Mouse (Mus musculus): ENCODE measurements around the gene Smyd3. TPM values are rescaled to one million over a fixed set of nuclear protein-coding genes. Genes with fewer than 3 reads are reported as not detected.

Gene Smyd3
- polyA plus RNA-seq, 1 experiment from 2014 or later, result 26.3 TPM

DNA sequence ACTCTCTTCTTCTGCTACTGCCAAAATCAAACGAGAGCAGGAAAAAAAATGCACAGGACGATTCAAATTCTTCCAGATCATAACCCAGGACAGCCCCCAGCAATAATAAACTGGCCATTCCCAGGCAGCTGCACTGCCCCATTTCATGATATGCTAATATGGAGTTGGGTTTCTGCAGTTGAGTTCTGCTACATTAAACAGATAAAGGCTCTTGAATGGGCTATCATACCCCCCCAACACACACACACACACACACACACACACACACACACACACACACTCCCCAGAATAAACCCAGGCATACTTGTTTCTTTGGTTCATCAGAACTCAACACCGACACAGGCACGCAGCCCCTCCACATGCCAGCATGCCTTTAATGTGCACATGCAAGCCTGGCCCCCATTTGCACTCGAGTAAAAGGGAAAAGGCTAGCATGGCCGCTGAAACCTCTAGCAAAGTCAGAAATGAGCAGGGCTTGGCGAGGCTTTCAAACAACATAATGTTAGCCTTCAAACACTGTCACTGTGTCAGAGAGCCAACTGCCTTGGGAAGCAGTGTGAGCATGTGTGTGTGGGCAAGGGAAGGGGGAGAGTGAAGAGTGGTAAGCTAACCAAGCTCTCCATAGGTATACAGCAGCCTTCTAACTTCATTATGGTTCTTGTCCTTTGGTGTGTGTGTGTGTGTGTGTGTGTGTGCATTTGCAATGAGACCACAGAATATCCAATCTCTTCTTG is 513.5 kb downstream of the Smyd3 start:
- no peak overlapping the region for H3K4me2 ChIP-seq (ENCODE audit: low read depth, low read length)
- 77% methylated on average over 7 of the region's 7 CpGs for WGBS
- ATAC-seq (replicated peaks; ENCODE audit: insufficient number of reproducible peaks, low FRiP score, low TSS enrichment, low read depth), result no peak
- H3K4me3 ChIP-seq (ENCODE audit: low read depth, low read length), result no peak overlapping the region
- H3K36me3 ChIP-seq (replicated peaks; ENCODE audit: control insufficient read depth, insufficient read depth, low read depth, low read length), result no peaks in the 10 kb centered on the region
- no peaks in the 10 kb centered on the region for H3K27me3 ChIP-seq (ENCODE audit: control insufficient read depth, insufficient read depth, low read length)
- H3K9me3 ChIP-seq (replicated peaks; ENCODE audit: control insufficient read depth, low read length), result no peaks in the 10 kb centered on the region
- no peak overlapping the region for H3K9ac ChIP-seq (replicated peaks; ENCODE audit: low read length)
- DNase-seq (ENCODE audit: low spot score), result no peak
- H3K4me1 ChIP-seq (ENCODE audit: control insufficient read depth, insufficient read depth, low read length), result no peaks in the 10 kb centered on the region
- no peak overlapping the region for H3K27ac ChIP-seq (replicated peaks; ENCODE audit: low read depth, low read length)

- Histone ChIP-seq H3K27ac (replicated peaks; ENCODE audit: low read depth, low read length) (no peak overlapping the region), H3K4me3 (ENCODE audit: low read depth, low read length) (no peak overlapping the region), H3K27me3 (ENCODE audit: control insufficient read depth, insufficient read depth, low read length) (no peaks in the 10 kb centered on the region), H3K9ac (replicated peaks; ENCODE audit: low read length) (no peak overlapping the region), H3K4me2 (ENCODE audit: low read depth, low read length) (no peak overlapping the region), H3K4me1 (ENCODE audit: control insufficient read depth, insufficient read depth, low read length) (no peaks in the 10 kb centered on the region), H3K9me3 (replicated peaks; ENCODE audit: control insufficient read depth, low read length) (no peaks in the 10 kb centered on the region), H3K36me3 (replicated peaks; ENCODE audit: control insufficient read depth, insufficient read depth, low read depth, low read length) (no peaks in the 10 kb centered on the region)
- WGBS, result 90% methylated on average over 5 of the region's 5 CpGs
- ATAC-seq (replicated peaks; ENCODE audit: insufficient number of reproducible peaks, low FRiP score, low TSS enrichment, low read depth) (no peak), DNase-seq (ENCODE audit: low spot score) (no peak)
Measured at GRCm38 (mm10) chr1:179003406-179004132, 514.3 kb downstream of the Smyd3 start.

- H3K9ac ChIP-seq (replicated peaks; ENCODE audit: low read length), result no peak overlapping the region
- no peaks in the 10 kb centered on the region for H3K36me3 ChIP-seq (replicated peaks; ENCODE audit: control insufficient read depth, insufficient read depth, low read depth, low read length)
- no peak overlapping the region for H3K4me2 ChIP-seq (ENCODE audit: low read depth, low read length)
- 55% methylated on average over 9 of the region's 9 CpGs for WGBS
- ATAC-seq (replicated peaks; ENCODE audit: insufficient number of reproducible peaks, low FRiP score, low TSS enrichment, low read depth), result 0 out of 2 replicates have a peak, but pooled peaks have one; percentile 48
- H3K4me3 ChIP-seq (ENCODE audit: low read depth, low read length), result no peak overlapping the region
- H3K9me3 ChIP-seq (replicated peaks; ENCODE audit: control insufficient read depth, low read length), result no peaks in the 10 kb centered on the region
- DNase-seq (ENCODE audit: low spot score), result peak; percentile 19
- H3K27me3 ChIP-seq (ENCODE audit: control insufficient read depth, insufficient read depth, low read length), result no peaks in the 10 kb centered on the region
- H3K27ac ChIP-seq (replicated peaks; ENCODE audit: low read depth, low read length), result no peak overlapping the region
- no peaks in the 10 kb centered on the region for H3K4me1 ChIP-seq (ENCODE audit: control insufficient read depth, insufficient read depth, low read length)
Measured at GRCm38 (mm10) chr1:178999876-179000528, 517.8 kb downstream of the Smyd3 start.

DNA sequence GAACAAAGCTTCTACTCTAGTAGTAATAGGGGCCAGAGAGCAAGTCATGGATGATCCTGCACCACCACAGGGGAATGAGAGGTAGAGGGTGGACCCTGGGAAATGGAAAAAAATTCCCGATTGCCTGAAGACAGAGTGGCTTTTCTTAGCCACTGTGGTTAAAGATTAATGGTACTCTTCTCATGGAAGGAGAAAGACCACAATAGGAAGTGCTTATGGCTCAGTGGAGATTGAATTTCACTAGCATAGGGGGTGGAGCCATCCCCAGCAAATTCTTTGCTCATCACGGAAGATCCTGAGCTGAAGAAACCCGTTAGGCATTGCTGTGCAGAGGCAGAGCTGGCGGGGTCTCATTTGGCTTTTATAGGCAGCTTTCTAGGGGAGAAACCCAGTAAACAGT is 520.0 kb downstream of the Smyd3 start:
- Histone ChIP-seq H3K4me3 (ENCODE audit: low read depth, low read length) (no peak overlapping the region), H3K27ac (replicated peaks; ENCODE audit: low read depth, low read length) (no peak overlapping the region), H3K4me2 (ENCODE audit: low read depth, low read length) (no peak overlapping the region), H3K27me3 (ENCODE audit: control insufficient read depth, insufficient read depth, low read length) (no peaks in the 10 kb centered on the region), H3K36me3 (replicated peaks; ENCODE audit: control insufficient read depth, insufficient read depth, low read depth, low read length) (no peaks in the 10 kb centered on the region), H3K9me3 (replicated peaks; ENCODE audit: control insufficient read depth, low read length) (no peaks in the 10 kb centered on the region), H3K9ac (replicated peaks; ENCODE audit: low read length) (no peak overlapping the region), H3K4me1 (ENCODE audit: control insufficient read depth, insufficient read depth, low read length) (no peaks in the 10 kb centered on the region)
- WGBS, result 35% methylated on average over 4 of the region's 4 CpGs
- ATAC-seq (replicated peaks; ENCODE audit: insufficient number of reproducible peaks, low FRiP score, low TSS enrichment, low read depth) (no peak), DNase-seq (ENCODE audit: low spot score) (no peak)

GRCm38 (mm10) chr1:178994263-178994662 is 523.6 kb downstream of the Smyd3 start:
- no peak for DNase-seq (ENCODE audit: low spot score)
- H3K27ac ChIP-seq (replicated peaks; ENCODE audit: low read depth, low read length), result no peak overlapping the region
- WGBS, result 81% methylated on average over 7 of the region's 7 CpGs

DNA sequence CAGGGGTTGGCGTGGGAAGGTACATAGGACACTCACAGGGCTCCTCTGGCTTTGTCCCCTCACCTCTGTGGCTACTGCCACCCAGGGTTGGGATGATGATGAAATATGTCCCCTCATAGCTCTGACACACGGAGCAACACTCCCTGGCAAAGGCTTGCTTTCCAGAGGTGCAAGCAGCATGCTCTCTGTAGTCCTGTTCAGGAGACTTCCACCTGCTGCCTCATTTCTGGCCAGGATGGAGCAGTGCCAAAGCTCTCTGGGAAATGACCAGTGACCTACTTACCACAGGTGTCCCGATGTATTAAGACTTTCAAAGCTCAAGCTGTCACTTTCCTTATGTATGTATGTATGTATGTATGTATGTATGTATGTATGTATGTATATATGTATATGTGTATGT is 525.3 kb downstream of the Smyd3 start:
- Histone ChIP-seq H3K9ac (replicated peaks; ENCODE audit: low read length) (no peak overlapping the region), H3K36me3 (replicated peaks; ENCODE audit: control insufficient read depth, insufficient read depth, low read depth, low read length) (no peaks in the 10 kb centered on the region), H3K27me3 (ENCODE audit: control insufficient read depth, insufficient read depth, low read length) (no peaks in the 10 kb centered on the region), H3K9me3 (replicated peaks; ENCODE audit: control insufficient read depth, low read length) (no peaks in the 10 kb centered on the region), H3K4me1 (ENCODE audit: control insufficient read depth, insufficient read depth, low read length) (no peaks in the 10 kb centered on the region), H3K4me3 (ENCODE audit: low read depth, low read length) (no peak overlapping the region), H3K4me2 (ENCODE audit: low read depth, low read length) (no peak overlapping the region), H3K27ac (replicated peaks; ENCODE audit: low read depth, low read length) (no peak overlapping the region)
- WGBS, result 82% methylated on average over 3 of the region's 3 CpGs
- DNase-seq (ENCODE audit: low spot score) (no peak), ATAC-seq (replicated peaks; ENCODE audit: insufficient number of reproducible peaks, low FRiP score, low TSS enrichment, low read depth) (no peak)

More at GRCm38 (mm10) chr1:178994263-178994662, 523.6 kb downstream of the Smyd3 start:
- Histone ChIP-seq H3K4me3 (ENCODE audit: low read depth, low read length) (no peak overlapping the region), H3K36me3 (replicated peaks; ENCODE audit: control insufficient read depth, insufficient read depth, low read depth, low read length) (no peaks in the 10 kb centered on the region), H3K9me3 (replicated peaks; ENCODE audit: control insufficient read depth, low read length) (no peaks in the 10 kb centered on the region), H3K9ac (replicated peaks; ENCODE audit: low read length) (no peak overlapping the region), H3K4me1 (ENCODE audit: control insufficient read depth, insufficient read depth, low read length) (no peaks in the 10 kb centered on the region), H3K27me3 (ENCODE audit: control insufficient read depth, insufficient read depth, low read length) (no peaks in the 10 kb centered on the region), H3K4me2 (ENCODE audit: low read depth, low read length) (no peak overlapping the region)
- ATAC-seq (replicated peaks; ENCODE audit: insufficient number of reproducible peaks, low FRiP score, low TSS enrichment, low read depth), result no peak

- DNase-seq (ENCODE audit: low spot score) (no peak), ATAC-seq (replicated peaks; ENCODE audit: insufficient number of reproducible peaks, low FRiP score, low TSS enrichment, low read depth) (no peak)
- H3K9ac ChIP-seq (replicated peaks; ENCODE audit: low read length), result no peak overlapping the region
- no peak overlapping the region for H3K4me3 ChIP-seq (ENCODE audit: low read depth, low read length)
- no peak overlapping the region for H3K4me2 ChIP-seq (ENCODE audit: low read depth, low read length)
- no peak overlapping the region for H3K27ac ChIP-seq (replicated peaks; ENCODE audit: low read depth, low read length)
- no peaks in the 10 kb centered on the region for H3K36me3 ChIP-seq (replicated peaks; ENCODE audit: control insufficient read depth, insufficient read depth, low read depth, low read length)
- no peaks in the 10 kb centered on the region for H3K27me3 ChIP-seq (ENCODE audit: control insufficient read depth, insufficient read depth, low read length)
- H3K4me1 ChIP-seq (ENCODE audit: control insufficient read depth, insufficient read depth, low read length), result no peaks in the 10 kb centered on the region
- no peaks in the 10 kb centered on the region for H3K9me3 ChIP-seq (replicated peaks; ENCODE audit: control insufficient read depth, low read length)
- 55% methylated on average over 4 of the region's 4 CpGs for WGBS
Measured at GRCm38 (mm10) chr1:178991470-178991869, 526.4 kb downstream of the Smyd3 start.

DNA sequence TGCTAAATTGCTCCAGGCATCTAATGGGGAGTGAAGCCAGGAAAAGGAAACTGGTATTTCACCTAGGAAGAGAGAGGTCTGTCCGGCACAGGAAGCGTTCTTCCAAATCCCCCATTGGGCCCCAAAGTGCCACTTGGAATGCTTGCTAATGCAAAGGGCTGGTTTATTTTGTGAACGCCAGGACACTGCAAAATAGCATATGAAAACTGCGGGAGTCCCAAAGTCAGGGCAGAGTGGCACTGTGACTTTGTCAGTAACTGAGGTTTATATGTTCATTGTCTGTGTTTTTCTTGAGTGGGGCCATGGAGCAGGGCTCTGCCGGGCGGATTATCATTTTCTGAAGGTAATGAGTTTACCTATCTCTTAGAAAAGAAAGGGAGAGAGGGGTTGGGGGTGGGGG is 526.8 kb downstream of the Smyd3 start:
- no peaks in the 10 kb centered on the region for H3K27me3 ChIP-seq (ENCODE audit: control insufficient read depth, insufficient read depth, low read length)
- H3K9ac ChIP-seq (replicated peaks; ENCODE audit: low read length), result no peak overlapping the region
- no peak for ATAC-seq (replicated peaks; ENCODE audit: insufficient number of reproducible peaks, low FRiP score, low TSS enrichment, low read depth)
- no peak overlapping the region for H3K4me3 ChIP-seq (ENCODE audit: low read depth, low read length)
- H3K36me3 ChIP-seq (replicated peaks; ENCODE audit: control insufficient read depth, insufficient read depth, low read depth, low read length), result no peaks in the 10 kb centered on the region
- no peak overlapping the region for H3K4me2 ChIP-seq (ENCODE audit: low read depth, low read length)
- WGBS, result 61% methylated on average over 6 of the region's 6 CpGs
- H3K4me1 ChIP-seq (ENCODE audit: control insufficient read depth, insufficient read depth, low read length), result no peaks in the 10 kb centered on the region
- no peaks in the 10 kb centered on the region for H3K9me3 ChIP-seq (replicated peaks; ENCODE audit: control insufficient read depth, low read length)
- H3K27ac ChIP-seq (replicated peaks; ENCODE audit: low read depth, low read length), result no peak overlapping the region
- DNase-seq (ENCODE audit: low spot score), result no peak
